Mouse (Mus musculus) lung, embryonic 14.5 days (tissue): Measurements from ENCODE around the gene Rab8a. TPM values are rescaled to one million over a fixed set of nuclear protein-coding genes. Genes with fewer than 3 reads are reported as not detected.

Experiments used
- ATAC-seq: fragments of 200-750 bp; cut with Nextera tagmentation; 2 replicates; pipeline ENCODE4 v1.8.0; 2017; ENCODE audit warnings: mild to moderate bottlenecking, moderate TSS enrichment, moderate library complexity; ENCODE audit not compliant: insufficient read depth
- DNase-seq: peaks from one replicate; pipeline ENCODE4 v3.0.0-alpha.2; 2015
- H3K27ac ChIP-seq: fragments of 300-500 bp; sonication (generic); 2 replicates; pipeline ENCODE4 v1.5.1; 2014; ENCODE audit warnings: low read depth, mild to moderate bottlenecking, moderate library complexity
- H3K27me3 ChIP-seq: fragments of 300-500 bp; sonication (generic); 2 replicates; pipeline ENCODE4 v1.6.1; 2014; ENCODE audit warnings: low read length, control low read depth; ENCODE audit not compliant: insufficient read depth
- H3K36me3 ChIP-seq: fragments of 300-500 bp; sonication (generic); 2 replicates; pipeline ENCODE4 v1.6.1; 2014; ENCODE audit warnings: control low read depth; ENCODE audit not compliant: insufficient read depth
- H3K4me1 ChIP-seq: fragments of 300-500 bp; sonication (generic); 2 replicates; pipeline ENCODE4 v1.6.1; 2014; ENCODE audit warnings: antibody characterized with exemption, control low read depth; ENCODE audit not compliant: insufficient read depth
- H3K4me2 ChIP-seq: fragments of 300-500 bp; sonication (generic); 2 replicates; pipeline ENCODE4 v1.6.1; 2014; ENCODE audit warnings: mild to moderate bottlenecking
- H3K4me3 ChIP-seq: fragments of 300-500 bp; sonication (generic); 2 replicates; pipeline ENCODE4 v1.5.1; 2014; ENCODE audit warnings: low read depth, low read length
- H3K9ac ChIP-seq: fragments of 300-500 bp; sonication (generic); 2 replicates; pipeline ENCODE4 v1.6.1; 2014
- H3K9me3 ChIP-seq: fragments of 300-500 bp; sonication (generic); 2 replicates; pipeline ENCODE4 v1.6.1; 2016; ENCODE audit warnings: low read depth, low read length, control low read depth
- CTCF ChIP-seq: IDR thresholded peaks from 2 replicates; pipeline ENCODE4 v1.5.1; 2016; ENCODE audit warnings: antibody characterized with exemption, low read depth
- WGBS: fragments of 180-500 bp; shearing (Covaris S2); extraction: QIAGEN DNeasy Blood & Tissue Kit; methylation state at CpG from one replicate; pipeline ENCODE4 v1.1.7; 2014; 5-methylcytosine and 5-hydroxymethylcytosine counted together
- polyA plus RNA-seq: library from polyadenylated mRNA; unstranded; fragments of >200 nt; fragmentation: Nextera tagmentation; extraction: Ambion mirVana; gene quantifications from 2 replicates; pipeline ENCODE4 v1.2.1, GENCODE M21; 2014

Rab8a gene
- polyA plus RNA-seq, 1 experiment from 2014 or later: 90.0 TPM

GRCm38 (mm10) chr8:72135446-72136301 lies 25.3 kb upstream of the Rab8a start:
- peaks cover 31% of the 10 kb centered on the region for H3K36me3 ChIP-seq
- H3K4me2 ChIP-seq: peak overlapping the region; percentile 80
- DNase-seq (peak; percentile 69), ATAC-seq (peak; percentile 30)
- H3K9ac ChIP-seq: peak overlapping the region; percentile 96
- H3K9me3 ChIP-seq: no peaks in the 10 kb centered on the region
- TF ChIP-seq CTCF: peak; percentile 55
- peak overlapping the region; percentile 100 for H3K27ac ChIP-seq
- H3K27me3 ChIP-seq: no peaks in the 10 kb centered on the region
- under 1% methylated on average over 60 of the region's 62 CpGs for WGBS
- peaks cover 5% of the 10 kb centered on the region; the same call in 1 of the 2 replicates for H3K4me1 ChIP-seq
- peak overlapping the region; percentile 92 for H3K4me3 ChIP-seq

- H3K27me3 ChIP-seq: no peaks in the 10 kb centered on the region
- WGBS: under 1% methylated on average over 18 of the region's 18 CpGs
- peak overlapping the region; percentile 92 for H3K4me3 ChIP-seq
- H3K4me2 ChIP-seq: peak overlapping the region; percentile 80
- no peaks in the 10 kb centered on the region for H3K9me3 ChIP-seq
- ATAC-seq: peak; percentile 78
- H3K36me3 ChIP-seq: peaks cover 38% of the 10 kb centered on the region
- H3K4me1 ChIP-seq: peaks cover 5% of the 10 kb centered on the region; the same call in 1 of the 2 replicates
- DNase-seq: peak; percentile 97
- H3K27ac ChIP-seq: peak overlapping the region; percentile 100
- H3K9ac ChIP-seq: peak overlapping the region; percentile 96
- no peak for TF ChIP-seq CTCF
Measured at GRCm38 (mm10) chr8:72136302-72136978, 24.6 kb upstream of the Rab8a start.

- no peaks in the 10 kb centered on the region for H3K27me3 ChIP-seq
- ATAC-seq (no peak), DNase-seq (no peak)
- H3K9me3 ChIP-seq: no peaks in the 10 kb centered on the region
- peaks cover 48% of the 10 kb centered on the region for H3K36me3 ChIP-seq
- H3K4me1 ChIP-seq: peaks cover 5% of the 10 kb centered on the region; the same call in 1 of the 2 replicates
- H3K27ac ChIP-seq: peak overlapping the region; percentile 100
- WGBS: 87% methylated on average over 2 of the region's 2 CpGs
- H3K9ac ChIP-seq: no peak overlapping the region
- H3K4me2 ChIP-seq: peak overlapping the region; percentile 80
- peak overlapping the region; percentile 92; the same call in 1 of the 2 replicates for H3K4me3 ChIP-seq
- no peak for TF ChIP-seq CTCF
Measured at GRCm38 (mm10) chr8:72137431-72137830, 23.6 kb upstream of the Rab8a start.

DNA sequence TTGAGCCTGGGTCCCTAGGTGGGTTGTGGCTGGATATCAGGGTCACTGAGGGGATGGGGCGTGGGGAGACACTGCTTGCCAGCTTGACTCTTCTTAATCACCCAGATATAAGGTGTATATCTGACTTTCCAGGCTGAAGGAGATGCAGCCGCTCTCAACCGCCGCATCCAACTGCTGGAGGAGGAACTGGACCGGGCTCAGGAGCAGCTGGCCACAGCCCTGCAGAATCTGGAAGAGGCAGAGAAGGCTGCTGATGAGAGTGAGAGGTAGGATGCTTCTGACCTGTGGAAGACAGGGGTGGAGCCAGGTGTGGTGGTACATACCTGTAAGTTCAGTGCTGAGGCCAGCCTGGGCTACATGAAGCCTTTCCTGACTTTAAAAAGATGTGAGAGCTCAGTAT lies 22.5 kb upstream of the Rab8a start:
- 95% methylated on average over 5 of the region's 5 CpGs for WGBS
- Histone ChIP-seq H3K9me3 (no peaks in the 10 kb centered on the region), H3K4me2 (no peak overlapping the region), H3K4me1 (peaks cover 5% of the 10 kb centered on the region; the same call in 1 of the 2 replicates), H3K27ac (no peak overlapping the region), H3K36me3 (peaks cover 58% of the 10 kb centered on the region), H3K27me3 (no peaks in the 10 kb centered on the region), H3K4me3 (no peak overlapping the region), H3K9ac (no peak overlapping the region)
- ATAC-seq (no peak), DNase-seq (no peak)
- TF ChIP-seq CTCF: no peak

- no peak overlapping the region for H3K4me2 ChIP-seq
- H3K4me3 ChIP-seq: no peak overlapping the region
- 91% methylated on average over 13 of the region's 13 CpGs for WGBS
- TF ChIP-seq CTCF: no peak
- DNase-seq (no peak), ATAC-seq (no peak)
- H3K27ac ChIP-seq: no peak overlapping the region
- peaks cover 99% of the 10 kb centered on the region for H3K36me3 ChIP-seq
- no peaks in the 10 kb centered on the region for H3K9me3 ChIP-seq
- no peaks in the 10 kb centered on the region for H3K4me1 ChIP-seq
- H3K27me3 ChIP-seq: no peaks in the 10 kb centered on the region
- H3K9ac ChIP-seq: no peak overlapping the region
Measured at GRCm38 (mm10) chr8:72143256-72143824, 17.7 kb upstream of the Rab8a start.

DNA sequence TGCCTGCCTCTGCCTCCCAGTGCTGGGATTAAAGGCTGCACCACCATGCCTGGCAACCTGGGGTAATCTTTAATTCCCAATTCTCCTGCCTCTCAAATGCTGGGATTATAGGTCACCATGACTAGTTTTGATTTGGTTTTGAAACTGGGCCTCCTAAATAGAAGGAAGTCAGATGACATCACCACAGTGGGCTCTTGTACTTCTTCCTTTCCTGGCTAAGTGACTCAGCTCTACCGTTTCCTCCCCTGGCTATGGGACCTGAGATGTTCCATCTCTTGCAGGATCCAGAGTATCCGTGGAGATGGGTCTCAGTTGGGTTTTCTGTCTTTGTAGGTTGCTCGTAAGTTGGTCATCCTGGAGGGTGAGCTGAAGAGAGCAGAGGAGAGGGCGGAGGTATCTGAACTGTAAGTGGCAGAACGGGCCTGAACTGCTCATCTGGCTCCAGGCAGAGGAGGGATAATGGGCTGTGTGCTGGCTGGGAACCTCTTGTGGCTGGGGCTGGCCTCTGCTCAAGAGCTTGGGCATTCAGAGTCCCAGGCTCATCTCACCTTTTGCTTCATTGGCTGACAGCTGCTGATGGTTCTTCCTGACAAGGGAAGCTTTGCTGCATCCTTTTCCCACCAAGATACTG lies 16.5 kb upstream of the Rab8a start:
- no peak overlapping the region for H3K4me3 ChIP-seq
- TF ChIP-seq CTCF: no peak
- no peaks in the 10 kb centered on the region for H3K9me3 ChIP-seq
- H3K9ac ChIP-seq: no peak overlapping the region
- no peak overlapping the region for H3K27ac ChIP-seq
- H3K4me2 ChIP-seq: no peak overlapping the region
- no peak for ATAC-seq
- H3K4me1 ChIP-seq: no peaks in the 10 kb centered on the region
- H3K27me3 ChIP-seq: no peaks in the 10 kb centered on the region
- 84% methylated on average over 5 of the region's 5 CpGs for WGBS
- peaks cover 96% of the 10 kb centered on the region for H3K36me3 ChIP-seq
- DNase-seq: no peak

DNA sequence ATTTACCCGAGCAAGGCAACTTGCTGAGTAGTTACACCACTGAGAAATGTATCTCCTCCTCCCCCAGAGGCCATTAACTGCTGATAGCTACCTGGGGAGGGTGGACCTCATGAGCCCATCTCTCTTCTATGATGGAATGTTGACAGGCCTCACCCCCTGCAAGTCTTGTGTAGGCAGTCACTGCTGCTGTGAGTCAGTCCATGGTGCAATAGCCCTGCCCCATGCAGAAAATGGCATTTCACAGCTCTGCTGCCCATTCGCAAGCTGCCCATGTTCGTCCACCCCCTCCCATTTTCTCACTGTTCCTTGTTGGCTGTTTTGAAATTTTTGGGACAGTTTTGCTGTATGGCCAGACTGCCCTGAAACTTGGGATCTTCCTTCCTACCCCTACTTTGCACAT lies 15.5 kb upstream of the Rab8a start:
- Histone ChIP-seq H3K36me3 (peaks cover 95% of the 10 kb centered on the region), H3K4me3 (no peak overlapping the region), H3K4me1 (no peaks in the 10 kb centered on the region), H3K27ac (no peak overlapping the region), H3K9me3 (no peaks in the 10 kb centered on the region), H3K27me3 (no peaks in the 10 kb centered on the region), H3K9ac (no peak overlapping the region), H3K4me2 (no peak overlapping the region)
- no peak for TF ChIP-seq CTCF
- no peak for ATAC-seq
- WGBS: 80% methylated on average over 3 of the region's 3 CpGs
- DNase-seq: no peak
